Mouse (Mus musculus) cerebellum, postnatal 25 days (tissue): ENCODE measurements at regions not wholly inside any gene's neighbourhood (a gene's known extent, or its start where the extent isn't known, plus 50 kb on each side); places are given as distances from the start of the nearest gene placed in this dataset.

Source experiments
- DNase-seq, 2 experiments: peaks; one replicate each; pipeline ENCODE4 v3.0.0; 2021; ENCODE audit warnings: mixed read lengths in 2 of 2

GRCm38 (mm10) chr9:46509896-46510295 is 190.1 kb upstream of the 4931429L15Rik start:
- DNase-seq = no peak

- DNase-seq = no peak
These were observed 189.7 kb upstream of the 4931429L15Rik start for GRCm38 (mm10) chr9:46509458-46509857.

GRCm38 (mm10) chr9:46507036-46507435 is 187.2 kb upstream of the 4931429L15Rik start:
- DNase-seq = peak; percentile 74 to 81

GRCm38 (mm10) chr9:46504536-46504935 is 184.8 kb upstream of the 4931429L15Rik start:
- DNase-seq = no peak

- DNase-seq = peak in 1 of 2 experiments; percentile 28
These were observed 184.3 kb upstream of the 4931429L15Rik start for GRCm38 (mm10) chr9:46504133-46504416.

- no peak for DNase-seq
These were observed 183.7 kb upstream of the 4931429L15Rik start for GRCm38 (mm10) chr9:46503321-46504132.

GRCm38 (mm10) chr9:46499426-46499825 is 179.6 kb upstream of the 4931429L15Rik start:
- DNase-seq = no peak

- DNase-seq = no peak
These were observed 179.1 kb upstream of the 4931429L15Rik start for GRCm38 (mm10) chr9:46498861-46499260.

- DNase-seq = peak in 1 of 2 experiments; percentile 51
These were observed 175.5 kb upstream of the 4931429L15Rik start for GRCm38 (mm10) chr9:46495276-46495675.

- no peak for DNase-seq
These were observed 163.2 kb upstream of the 4931429L15Rik start for GRCm38 (mm10) chr9:46482859-46483443.

- no peak for DNase-seq
These were observed 162.5 kb upstream of the 4931429L15Rik start for GRCm38 (mm10) chr9:46482034-46482858.

- no peak for DNase-seq
These were observed 161.7 kb upstream of the 4931429L15Rik start for GRCm38 (mm10) chr9:46481491-46481890.

GRCm38 (mm10) chr9:46480080-46480690 is 160.4 kb upstream of the 4931429L15Rik start:
- DNase-seq = peak; percentile 80 to 86

- DNase-seq = no peak
These were observed 158.8 kb upstream of the 4931429L15Rik start for GRCm38 (mm10) chr9:46478611-46479010.

GRCm38 (mm10) chr9:46476516-46476915 is 156.7 kb upstream of the 4931429L15Rik start:
- DNase-seq = no peak

- DNase-seq = peak; percentile 72 to 77
These were observed 153.9 kb upstream of the 4931429L15Rik start for GRCm38 (mm10) chr9:46473681-46474080.

- peak; percentile 70 to 78 for DNase-seq
These were observed 149.7 kb upstream of the 4931429L15Rik start for GRCm38 (mm10) chr9:46469521-46469920.

GRCm38 (mm10) chr9:46468306-46468705 is 148.5 kb upstream of the 4931429L15Rik start:
- no peak for DNase-seq

GRCm38 (mm10) chr9:46467671-46468070 is 147.9 kb upstream of the 4931429L15Rik start:
- DNase-seq = no peak

- no peak for DNase-seq
These were observed 142.9 kb upstream of the 4931429L15Rik start for GRCm38 (mm10) chr9:46462681-46463080.

- no peak for DNase-seq
These were observed 138.2 kb upstream of the 4931429L15Rik start for GRCm38 (mm10) chr9:46457945-46458344.

GRCm38 (mm10) chr9:46454807-46455610 is 135.2 kb upstream of the 4931429L15Rik start:
- no peak for DNase-seq
